ENCODE assay signal across 11 mouse cellular contexts in the genomic region with DNA sequence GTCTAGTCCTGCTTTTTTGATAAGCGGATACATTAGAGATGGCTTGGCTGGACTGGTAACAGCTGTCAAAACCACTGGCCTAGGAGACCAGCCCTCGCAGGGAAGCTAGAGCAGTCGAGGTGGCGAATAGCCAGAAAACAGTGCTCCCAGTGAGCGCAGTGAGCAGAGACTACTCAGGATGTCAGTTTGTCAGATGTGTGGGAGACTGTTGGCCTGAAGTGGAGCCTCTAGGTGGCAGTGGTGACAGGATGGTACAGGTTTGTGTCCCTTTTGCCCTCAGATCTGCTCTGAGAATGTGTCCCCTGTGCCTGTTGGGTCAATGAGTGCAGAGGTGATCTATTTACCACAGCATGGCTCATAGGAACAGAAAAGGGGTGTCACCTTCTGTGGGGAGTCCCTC. TPM values are rescaled to one million over a fixed set of nuclear protein-coding genes. Genes with fewer than 3 reads are reported as not detected.
DNase-seq lines count a peak whose midpoint lies in the region; ATAC-seq and TF ChIP-seq lines count a peak whose summit lies in the region.
"Had no signal": no experiment of that assay in that cellular context is flagged by ENCODE, and none has a peak within 500 bp of the region (broad histone marks: within the 10 kb centered on the region; RNA-seq: fewer than 3 reads in every experiment).

No protein-coding gene starts in this region.

- in situ Hi-C loops in CH12.LX (cut with MboI; ENCODE audit: low pct_ligation_motif_present, low pct_unique_long_range_greater_than_20kb, low sequenced_read_pairs), result no loop called here

- H3K27ac ChIP-seq in hindbrain, postnatal 0 days, result no peak overlapping the region
- no peak overlapping the region for H3K27ac ChIP-seq in hindbrain, embryonic 11.5 days (ENCODE audit: low read depth, low read length)
- no peak overlapping the region for H3K27ac ChIP-seq in CH12.LX (ENCODE audit: insufficient read depth, low read depth)
- no peak overlapping the region for H3K27ac ChIP-seq in bone marrow, adult 2 months (ENCODE audit: control insufficient read depth, insufficient read depth, low read depth, low read length, poor library complexity)
- H3K27ac ChIP-seq: hindbrain, embryonic 14.5 days; macrophage had no signal

- TF ChIP-seq CTCF in hindbrain, postnatal 0 days (IDR thresholded peaks at IDR 0.05; ENCODE audit: low read depth), result peak; percentile 68
- TF ChIP-seq CTCF in CH12.LX (conservative IDR thresholded peaks at IDR 0.05 in 1 of 2, IDR thresholded peaks at IDR 0.05 in 1 of 2; ENCODE audit: low read depth in 2 of 2, low read length in 2 of 2), result peak in 1 of 2 experiments; percentile 65; a peak in 2 of 4 replicates
- peak; percentile 33 for TF ChIP-seq CTCF in bone marrow, adult 2 months (IDR thresholded peaks at IDR 0.05; ENCODE audit: control insufficient read depth, insufficient read depth, low read length)

- DNase-seq in hindbrain, postnatal 0 days (ENCODE audit: low spot score), result peak; percentile 46
- no peak for DNase-seq in hindbrain, embryonic 11.5 days (ENCODE audit: low spot score)
- DNase-seq in CH12.LX (ENCODE audit: extremely low read depth), result peak; percentile 49
- DNase-seq in layer of hippocampus, postnatal 25 days (ENCODE audit: extremely low spot score in 1 of 2, low spot score in 1 of 2), result no peak
- DNase-seq in layer of hippocampus, postnatal 36 days, result no peak
- no peak for DNase-seq in c-Kit-positive CD71-positive TER-119-positive erythroid progenitor cells, embryonic 14.5 days (ENCODE audit: low spot score)
- DNase-seq: right cerebral cortex, postnatal 14 days had no signal

- peak; percentile 30 for ATAC-seq in hindbrain, postnatal 0 days
- no peak for ATAC-seq in hindbrain, embryonic 11.5 days (ENCODE audit: low FRiP score)
- ATAC-seq in megakaryocyte, adult 5-6 weeks (ENCODE audit: poor library complexity, severe bottlenecking), result peak; percentile 54

- no peaks in the 10 kb centered on the region for H3K9me3 ChIP-seq in hindbrain, postnatal 0 days (ENCODE audit: low read length)
- no peaks in the 10 kb centered on the region for H3K9me3 ChIP-seq in hindbrain, embryonic 11.5 days (ENCODE audit: control insufficient read depth, low read length)
- H3K9me3 ChIP-seq in CH12.LX (replicated peaks; ENCODE audit: low read length), result peaks cover 6% of the 10 kb centered on the region

- WGBS in hindbrain, postnatal 0 days, result 51% methylated on average over 5 of the region's 5 CpGs
- WGBS in hindbrain, embryonic 11.5 days, result 75% methylated on average over 5 of the region's 5 CpGs
- 23% methylated on average over 5 of the region's 5 CpGs for WGBS in bone marrow, adult 2 months

- TF ChIP-seq EP300 in CH12.LX (IDR thresholded peaks at IDR 0.05; ENCODE audit: low read length), result no peak

- no peak overlapping the region for H3K9ac ChIP-seq in hindbrain, postnatal 0 days (replicated peaks; ENCODE audit: low read length)
- H3K9ac ChIP-seq in hindbrain, embryonic 11.5 days (ENCODE audit: low read depth, low read length), result no peak overlapping the region
- H3K9ac ChIP-seq in CH12.LX (ENCODE audit: insufficient read depth, low read depth), result no peak overlapping the region
- H3K9ac ChIP-seq: hindbrain, embryonic 14.5 days had no signal

- dilution Hi-C loops in CH12.LX (cut with MboI; ENCODE audit: extremely low pct_ligation_motif_present, extremely low pct_unique_long_range_greater_than_20kb, low sequenced_read_pairs), result no loop called here

- no peaks in the 10 kb centered on the region for H3K36me3 ChIP-seq in hindbrain, postnatal 0 days (ENCODE audit: insufficient read depth, low read length)
- no peaks in the 10 kb centered on the region for H3K36me3 ChIP-seq in hindbrain, embryonic 11.5 days (ENCODE audit: control insufficient read depth, insufficient read depth, low read length)
- peaks cover 0 to 61% of the 10 kb centered on the region in 2 experiments for H3K36me3 ChIP-seq in CH12.LX (replicated peaks in 1 of 2; ENCODE audit: control insufficient read depth in 1 of 2, insufficient read depth in 1 of 2, low read length in 1 of 2)

- H3K27me3 ChIP-seq in hindbrain, postnatal 0 days (ENCODE audit: insufficient read depth, low read length), result no peaks in the 10 kb centered on the region
- no peaks in the 10 kb centered on the region for H3K27me3 ChIP-seq in hindbrain, embryonic 11.5 days (ENCODE audit: control insufficient read depth, insufficient read depth, low read length)
- H3K27me3 ChIP-seq in CH12.LX (replicated peaks), result no peaks in the 10 kb centered on the region

- no peak overlapping the region for H3K4me2 ChIP-seq in hindbrain, postnatal 0 days (ENCODE audit: low read depth, low read length)
- H3K4me2 ChIP-seq in hindbrain, embryonic 11.5 days (replicated peaks; ENCODE audit: low read depth, low read length), result no peak overlapping the region
- no peak overlapping the region for H3K4me2 ChIP-seq in CH12.LX (ENCODE audit: insufficient read depth, low read depth, poor library complexity, severe bottlenecking)
- H3K4me2 ChIP-seq: hindbrain, embryonic 14.5 days had no signal

- H3K79me2 ChIP-seq in CH12.LX (replicated peaks; ENCODE audit: control insufficient read depth, extremely low read depth, insufficient read depth, poor library complexity, severe bottlenecking), result no peaks in the 10 kb centered on the region

- peak; percentile 54 for TF ChIP-seq RAD21 in CH12.LX (IDR thresholded peaks at IDR 0.05; ENCODE audit: low read depth, low read length)

- H3K4me1 ChIP-seq in hindbrain, postnatal 0 days (ENCODE audit: insufficient read depth, low read length), result peaks cover 7% of the 10 kb centered on the region; the same call in 1 of the 2 replicates
- H3K4me1 ChIP-seq in hindbrain, embryonic 11.5 days (replicated peaks; ENCODE audit: control insufficient read depth, insufficient read depth, low read length), result peaks cover 5% of the 10 kb centered on the region; the same call in 1 of the 2 replicates
- peaks cover 0 to 51% of the 10 kb centered on the region in 2 experiments; a peak in 3 of 4 replicates for H3K4me1 ChIP-seq in CH12.LX (ENCODE audit: control insufficient read depth in 1 of 2, insufficient read depth in 2 of 2)
- H3K4me1 ChIP-seq in bone marrow, adult 2 months (ENCODE audit: control insufficient read depth, insufficient read depth, low read length), result peaks cover 2% of the 10 kb centered on the region; the same call in 1 of the 2 replicates

- no peak for TF ChIP-seq POLR2A in CH12.LX (IDR thresholded peaks at IDR 0.05; ENCODE audit: low read depth, low read length)
- no peak for TF ChIP-seq POLR2A in bone marrow, adult 2 months (IDR thresholded peaks at IDR 0.05; ENCODE audit: borderline replicate concordance, control insufficient read depth, low read depth, low read length)

- H3K4me3 ChIP-seq in hindbrain, postnatal 0 days (ENCODE audit: low read length), result no peak overlapping the region
- no peak overlapping the region for H3K4me3 ChIP-seq in hindbrain, embryonic 11.5 days (ENCODE audit: low read depth, low read length)
- no peak overlapping the region for H3K4me3 ChIP-seq in CH12.LX (replicated peaks in 1 of 3; ENCODE audit: low read depth in 2 of 3, low read length in 2 of 3, poor library complexity in 1 of 3)
- no peak overlapping the region for H3K4me3 ChIP-seq in bone marrow, adult 2 months (replicated peaks; ENCODE audit: control insufficient read depth, low read depth, low read length)

TF ChIP-seq in CH12.LX, 34 proteins besides CTCF, POLR2A, EP300 and RAD21:
- TF ChIP-seq RCOR1 (conservative IDR thresholded peaks at IDR 0.05; ENCODE audit: low read depth, low read length), result no peak
- TF ChIP-seq SMC3 (IDR thresholded peaks at IDR 0.05; ENCODE audit: low read depth, low read length), result peak; percentile 55

RNA-seq across cellular contexts. Expression of a gene that starts 25.3 kb away (rescaled TPM):
- 38.7 and 46.5 TPM in 2 replicates for total RNA-seq in hindbrain, postnatal 0 days (2014; rRNA removed)
- polyA plus RNA-seq in hindbrain, postnatal 0 days (2015; fragmentation: Nextera tagmentation; extraction: Ambion mirVana), result 23.6 and 27.2 TPM in 2 replicates
- 18.7 and 22.5 TPM in 2 replicates for polyA plus RNA-seq in hindbrain, embryonic 11.5 days (2014; fragmentation: Nextera tagmentation; extraction: Ambion mirVana)
- 26.9 and 29.6 TPM in 2 replicates for total RNA-seq in CH12.LX (2012; rRNA removed)
- 11.4 and 17.4 TPM in 2 replicates for total RNA-seq in CH12.LX (2014; rRNA removed)
- polyA plus RNA-seq in CH12.LX (2012; ENCODE audit: insufficient read length, low read depth), result 35.8 and 37.9 TPM in 2 replicates
- 24.9 and 40.5 TPM in 2 replicates for polyA plus RNA-seq in bone marrow, adult 2 months (2011; ENCODE audit: insufficient read depth, insufficient read length, low replicate concordance, missing spikeins)
- 11.5 and 11.9 TPM in 2 replicates for total RNA-seq in megakaryocyte, adult 5-6 weeks (2015)
- total RNA-seq in megakaryocyte, adult 5-6 weeks (2017), result 7.5 and 14.3 TPM in 2 replicates
- 10 to 100 TPM; 22.6 to 27.1 TPM for total RNA-seq in layer of hippocampus, postnatal 25 days (2021)
- 10 to 100 TPM; 25.2 to 27.9 TPM for total RNA-seq in layer of hippocampus, postnatal 36 days (2021)

RNA-seq across cellular contexts. Expression of a gene that starts 40.3 kb away (rescaled TPM):
- 699 and 1,071 TPM in 2 replicates for total RNA-seq in hindbrain, postnatal 0 days (2014; rRNA removed)
- polyA plus RNA-seq in hindbrain, postnatal 0 days (2015; fragmentation: Nextera tagmentation; extraction: Ambion mirVana), result 337 and 355 TPM in 2 replicates
- 445 and 475 TPM in 2 replicates for polyA plus RNA-seq in hindbrain, embryonic 11.5 days (2014; fragmentation: Nextera tagmentation; extraction: Ambion mirVana)
- 3,510 and 4,144 TPM in 2 replicates for total RNA-seq in CH12.LX (2012; rRNA removed)
- total RNA-seq in CH12.LX (2014; rRNA removed), result 2,222 and 3,467 TPM in 2 replicates
- polyA plus RNA-seq in CH12.LX (2012; ENCODE audit: insufficient read length, low read depth), result 1,605 and 1,846 TPM in 2 replicates
- polyA plus RNA-seq in bone marrow, adult 2 months (2011; ENCODE audit: insufficient read depth, insufficient read length, low replicate concordance, missing spikeins), result 776 and 1,141 TPM in 2 replicates
- 1,429 and 1,585 TPM in 2 replicates for total RNA-seq in megakaryocyte, adult 5-6 weeks (2015)
- 468 and 491 TPM in 2 replicates for total RNA-seq in megakaryocyte, adult 5-6 weeks (2017)
- 100 to 1,000 TPM; 353 to 376 TPM for total RNA-seq in layer of hippocampus, postnatal 25 days (2021)
- 100 to 1,000 TPM; 342 TPM for total RNA-seq in layer of hippocampus, postnatal 36 days (2021)

RNA-seq across cellular contexts. Expression of a gene that starts 55.5 kb away (rescaled TPM):
- 16.4 and 16.6 TPM in 2 replicates for total RNA-seq in hindbrain, postnatal 0 days (2014; rRNA removed)
- 1.4 and 1.7 TPM in 2 replicates for polyA plus RNA-seq in hindbrain, postnatal 0 days (2015; fragmentation: Nextera tagmentation; extraction: Ambion mirVana)
- polyA plus RNA-seq in hindbrain, embryonic 11.5 days (2014; fragmentation: Nextera tagmentation; extraction: Ambion mirVana), result 1.7 and 3.5 TPM in 2 replicates
- 4.1 and 7.3 TPM in 2 replicates for total RNA-seq in CH12.LX (2012; rRNA removed)
- 1.8 and 2.9 TPM in 2 replicates for total RNA-seq in CH12.LX (2014; rRNA removed)
- polyA plus RNA-seq in CH12.LX (2012; ENCODE audit: insufficient read length, low read depth), result 12.7 and 15.5 TPM in 2 replicates
- polyA plus RNA-seq in bone marrow, adult 2 months (2011; ENCODE audit: insufficient read depth, insufficient read length, low replicate concordance, missing spikeins), result 4.4 and 13.2 TPM in 2 replicates
- total RNA-seq in megakaryocyte, adult 5-6 weeks (2015), result 19.5 and 19.6 TPM in 2 replicates
- 4.4 and 8.2 TPM in 2 replicates for total RNA-seq in megakaryocyte, adult 5-6 weeks (2017)
- total RNA-seq in layer of hippocampus, postnatal 25 days (2021), result 10 to 100 TPM; 19.9 to 22.9 TPM
- 10 to 100 TPM; 22.8 to 30.3 TPM for total RNA-seq in layer of hippocampus, postnatal 36 days (2021)

Comparison
In these comparisons a context has a peak if more than half of its experiments do, and no peak if none do; other contexts are left out.
1. DNase-seq: peak in hindbrain, postnatal 0 days (single experiment) and CH12.LX (single experiment); none in hindbrain, embryonic 11.5 days (single experiment), layer of hippocampus, postnatal 25 days (0 of 2), layer of hippocampus, postnatal 36 days (0 of 2) and c-Kit-positive CD71-positive TER-119-positive erythroid progenitor cells, embryonic 14.5 days (single experiment).